Mouse (Mus musculus) liver, adult 2 months (tissue): Measurements from ENCODE around the gene Macrod1.

Experiments used
- CTCF ChIP-seq: fragments of 200-500 bp; IDR thresholded peaks from 2 replicates; pipeline ENCODE4 v1.5.1; 2011; ENCODE audit warnings: low read depth, low read length, control low read depth
- POLR2A ChIP-seq: fragments of 200-500 bp; IDR thresholded peaks from 2 replicates; pipeline ENCODE4 v1.6.1; 2011; ENCODE audit warnings: low read length, control low read depth; ENCODE audit not compliant: insufficient read depth; ENCODE audit errors: extremely low read depth

- TF ChIP-seq CTCF (no peak), POLR2A (no peak)
Observed at GRCm38 (mm10) chr19:7148541-7149085, 92.0 kb downstream of the Macrod1 start.
